Mouse (Mus musculus): ENCODE data around the gene Fam19a4.

Fam19a4 gene

GRCm38 (mm10) chr6:97060074-97060681 lies at the start of gene Fam19a4:
TSS of gene Fam19a4 (minus strand) at chr6:97060413.
- DNase-seq (ENCODE audit: low spot score) = no peak

GRCm38 (mm10) chr6:97106777-97107176 lies 46.6 kb upstream of the Fam19a4 start:
- peak; percentile 85 for DNase-seq (ENCODE audit: low spot score)

- DNase-seq (ENCODE audit: low spot score) = no peak
Measured at GRCm38 (mm10) chr6:97106106-97106505, 45.9 kb upstream of the Fam19a4 start.

GRCm38 (mm10) chr6:97104264-97104852 lies 44.1 kb upstream of the Fam19a4 start:
- DNase-seq (ENCODE audit: low spot score) = peak; percentile 26

GRCm38 (mm10) chr6:97101958-97102702 lies 41.9 kb upstream of the Fam19a4 start:
- no peak for DNase-seq (ENCODE audit: low spot score)

GRCm38 (mm10) chr6:97101190-97101957 lies 41.2 kb upstream of the Fam19a4 start:
- peak; percentile 15 for DNase-seq (ENCODE audit: low spot score)

- no peak for DNase-seq (ENCODE audit: low spot score)
Measured at GRCm38 (mm10) chr6:97082336-97082735, 22.1 kb upstream of the Fam19a4 start.

- DNase-seq (ENCODE audit: low spot score) = no peak
Measured at GRCm38 (mm10) chr6:97080016-97080415, 19.8 kb upstream of the Fam19a4 start.

GRCm38 (mm10) chr6:97059599-97059998 lies 614 bp downstream of the Fam19a4 start:
- DNase-seq (ENCODE audit: low spot score) = no peak

- no peak for DNase-seq (ENCODE audit: low spot score)
Measured at GRCm38 (mm10) chr6:97052196-97052770, 7.9 kb downstream of the Fam19a4 start.

GRCm38 (mm10) chr6:97048403-97048802 lies 11.8 kb downstream of the Fam19a4 start:
- DNase-seq (ENCODE audit: low spot score) = no peak

GRCm38 (mm10) chr6:97046541-97046940 lies 13.7 kb downstream of the Fam19a4 start:
- DNase-seq (ENCODE audit: low spot score) = no peak

GRCm38 (mm10) chr6:97027110-97027677 lies 33.0 kb downstream of the Fam19a4 start:
- DNase-seq (ENCODE audit: low spot score) = peak; percentile 61

- DNase-seq (ENCODE audit: low spot score) = no peak
Measured at GRCm38 (mm10) chr6:97019323-97019722, 40.9 kb downstream of the Fam19a4 start.

- DNase-seq (ENCODE audit: low spot score) = peak; percentile 12
Measured at GRCm38 (mm10) chr6:97016711-97017110, 43.5 kb downstream of the Fam19a4 start.

- no peak for DNase-seq (ENCODE audit: low spot score)
Measured at GRCm38 (mm10) chr6:97016018-97016417, 44.2 kb downstream of the Fam19a4 start.

GRCm38 (mm10) chr6:97006513-97007094 lies 53.6 kb downstream of the Fam19a4 start:
- peak; percentile 74 for DNase-seq (ENCODE audit: low spot score)

GRCm38 (mm10) chr6:97005038-97005437 lies 55.2 kb downstream of the Fam19a4 start:
- peak; percentile 65 for DNase-seq (ENCODE audit: low spot score)

GRCm38 (mm10) chr6:96995556-96996159 lies 64.6 kb downstream of the Fam19a4 start:
- no peak for DNase-seq (ENCODE audit: low spot score)

- no peak for DNase-seq (ENCODE audit: low spot score)
Measured at GRCm38 (mm10) chr6:96991741-96992140, 68.5 kb downstream of the Fam19a4 start.

GRCm38 (mm10) chr6:96977537-96977936 lies 82.7 kb downstream of the Fam19a4 start:
- no peak for DNase-seq (ENCODE audit: low spot score)
